Mouse (Mus musculus): ENCODE results near the gene Supt20.
"Not testable (repeated sequence)": the region's sequence is repeated elsewhere in the genome, so short reads cannot be mapped to it uniquely, and the experiment has no call there.

The Supt20 gene

GRCm38 (mm10) chr3:54699759-54700301, 7.2 kb downstream of the Supt20 start:
- no peak for DNase-seq (ENCODE audit: low read depth, low spot score)

GRCm38 (mm10) chr3:54704106-54704505, 11.5 kb downstream of the Supt20 start:
- DNase-seq (ENCODE audit: low read depth, low spot score), result not testable (repeated sequence)

- peak; percentile 70 for DNase-seq (ENCODE audit: low read depth, low spot score)
These were observed 16.4 kb downstream of the Supt20 start for GRCm38 (mm10) chr3:54708972-54709371.

GRCm38 (mm10) chr3:54714253-54714652, 21.6 kb downstream of the Supt20 start, which contains the start of gene Gm21958:
TSS of gene Gm21958 (minus strand) at chr3:54714353.
- no peak for DNase-seq (ENCODE audit: low read depth, low spot score)

- no peak for DNase-seq (ENCODE audit: low read depth, low spot score)
These were observed 22.9 kb downstream of the Supt20 start for GRCm38 (mm10) chr3:54715461-54715860.

- DNase-seq (ENCODE audit: low read depth, low spot score), result no peak
These were observed 24.7 kb downstream of the Supt20 start for GRCm38 (mm10) chr3:54717348-54717747.

- no peak for DNase-seq (ENCODE audit: low read depth, low spot score)
These were observed 26.3 kb downstream of the Supt20 start for GRCm38 (mm10) chr3:54718947-54719346.

GRCm38 (mm10) chr3:54723741-54724500, 31.3 kb downstream of the Supt20 start:
- peak; percentile 79 for DNase-seq (ENCODE audit: low read depth, low spot score)

- no peak for DNase-seq (ENCODE audit: low read depth, low spot score)
These were observed 32.7 kb downstream of the Supt20 start for GRCm38 (mm10) chr3:54725344-54725743.

GRCm38 (mm10) chr3:54727588-54727987, 35.0 kb downstream of the Supt20 start:
- peak; percentile 30 for DNase-seq (ENCODE audit: low read depth, low spot score)

GRCm38 (mm10) chr3:54728100-54728499, 35.5 kb downstream of the Supt20 start:
- peak; percentile 39 for DNase-seq (ENCODE audit: low read depth, low spot score)

GRCm38 (mm10) chr3:54731626-54732150, 39.1 kb downstream of the Supt20 start:
- DNase-seq (ENCODE audit: low read depth, low spot score), result no peak

GRCm38 (mm10) chr3:54732371-54732770, 39.8 kb downstream of the Supt20 start:
- DNase-seq (ENCODE audit: low read depth, low spot score), result no peak

GRCm38 (mm10) chr3:54734411-54735246, 42.0 kb downstream of the Supt20 start:
- peak; percentile 95 for DNase-seq (ENCODE audit: low read depth, low spot score)

GRCm38 (mm10) chr3:54735247-54736046, 42.8 kb downstream of the Supt20 start, which contains the start of the genes Exosc8 and Alg5:
TSS of gene Exosc8 (minus strand) at chr3:54735393.
TSS of gene Alg5 (plus strand) at chr3:54735539.
- peak; percentile 92 for DNase-seq (ENCODE audit: low read depth, low spot score)

- peak; percentile 20 for DNase-seq (ENCODE audit: low read depth, low spot score)
These were observed 43.7 kb downstream of the Supt20 start for GRCm38 (mm10) chr3:54736101-54736927.

GRCm38 (mm10) chr3:54737317-54737716, 44.7 kb downstream of the Supt20 start:
- no peak for DNase-seq (ENCODE audit: low read depth, low spot score)

- DNase-seq (ENCODE audit: low read depth, low spot score), result no peak
These were observed 49.4 kb downstream of the Supt20 start for GRCm38 (mm10) chr3:54741965-54742364.

- DNase-seq (ENCODE audit: low read depth, low spot score), result peak; percentile 36
These were observed 53.2 kb downstream of the Supt20 start for GRCm38 (mm10) chr3:54745799-54746198.

GRCm38 (mm10) chr3:54753411-54753810, 60.8 kb downstream of the Supt20 start:
- DNase-seq (ENCODE audit: low read depth, low spot score), result no peak
